Mouse (Mus musculus) testis, adult 2 months (tissue): Measurements from ENCODE around the gene Commd1.

Experiments used
- CTCF ChIP-seq: fragments of 200-500 bp; IDR thresholded peaks from 2 replicates; pipeline ENCODE4 v1.5.1; 2012; ENCODE audit warnings: low read depth, mild to moderate bottlenecking, inconsistent platforms, low read length, moderate library complexity; ENCODE audit not compliant: control insufficient read depth, insufficient read depth, insufficient replicate concordance
- POLR2A ChIP-seq: fragments of 200-500 bp; IDR thresholded peaks from 2 replicates; pipeline ENCODE4 v1.6.1; 2012; ENCODE audit warnings: low read depth, mild to moderate bottlenecking, inconsistent platforms, low read length, moderate library complexity; ENCODE audit not compliant: control insufficient read depth

DNA sequence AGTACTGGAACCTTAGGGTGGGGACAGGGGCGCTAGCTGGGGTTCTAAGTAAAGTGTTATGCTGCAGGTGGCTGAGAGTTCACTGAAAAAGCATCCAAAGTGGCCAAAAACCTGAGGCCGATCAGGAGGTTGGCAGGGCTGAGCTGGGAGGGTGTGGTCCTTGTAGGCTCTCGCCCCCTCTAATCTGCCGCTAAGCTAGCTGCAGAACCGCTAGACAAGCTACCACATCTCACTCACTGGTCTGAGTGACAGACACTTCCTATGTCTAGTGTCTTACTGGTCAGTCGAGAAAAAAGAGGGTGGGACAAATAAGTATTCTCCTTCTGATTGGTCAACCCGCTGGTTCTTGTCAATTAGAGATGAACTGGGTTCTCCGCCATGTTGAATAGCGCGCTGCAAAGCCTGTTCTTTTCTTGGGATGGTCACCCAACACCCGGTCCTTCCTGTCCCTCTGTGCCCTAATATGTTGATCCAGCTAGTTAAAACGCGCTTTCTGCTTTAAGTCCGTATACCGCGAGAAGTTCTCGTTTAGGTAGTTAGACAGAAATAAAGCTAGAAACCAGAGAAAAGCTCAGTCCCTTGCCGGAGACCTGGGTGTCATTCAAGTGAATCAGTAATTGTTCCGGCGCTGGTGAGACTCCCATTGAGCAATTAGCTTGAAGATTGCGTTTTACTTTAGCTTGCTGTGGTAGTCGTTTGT, 25.4 kb upstream of the Commd1 start, which contains the start of gene Fam161a:
- TF ChIP-seq CTCF (no peak), POLR2A (peak; percentile 25; the same call in 1 of the 2 replicates)
